Mouse (Mus musculus) heart, embryonic 14.5 days (tissue): Measurements from ENCODE around the gene Dcst1. TPM values are rescaled to one million over a fixed set of nuclear protein-coding genes. Genes with fewer than 3 reads are reported as not detected.
A peak's percentile ranks its signal among the peaks of the same experiment; 100 is the strongest.

Source experiments
- ATAC-seq: fragments of 200-750 bp; cut with Nextera tagmentation; 2 replicates; pipeline ENCODE4 v1.8.0; 2017; ENCODE audit warnings: low read depth, moderate TSS enrichment; ENCODE audit not compliant: insufficient number of reproducible peaks, insufficient read depth, low FRiP score
- H3K27ac ChIP-seq, 2 experiments: fragments of 200-500 bp in 1 of 2; fragments of 300-500 bp in 1 of 2; sonication (generic) in 1 of 2; replicated peaks in 1 of 2; 2 replicates each; pipeline ENCODE4 v1.5.1; 2012 to 2014; ENCODE audit warnings: low read depth in 2 of 2, low read length in 2 of 2, control low read depth in 1 of 2, mild to moderate bottlenecking in 1 of 2, mixed read lengths in 1 of 2; ENCODE audit not compliant: control insufficient read depth in 1 of 2, insufficient read depth in 1 of 2
- H3K27me3 ChIP-seq: fragments of 300-500 bp; sonication (generic); 2 replicates; pipeline ENCODE4 v1.6.1; 2014; ENCODE audit warnings: mild to moderate bottlenecking, low read length, control low read depth; ENCODE audit not compliant: control insufficient read depth, insufficient read depth
- H3K36me3 ChIP-seq: fragments of 300-500 bp; sonication (generic); 2 replicates; pipeline ENCODE4 v1.6.1; 2014; ENCODE audit warnings: mild to moderate bottlenecking, control low read depth, low read length, mixed read lengths; ENCODE audit not compliant: control insufficient read depth, insufficient read depth
- H3K4me1 ChIP-seq, 2 experiments: fragments of 200-500 bp in 1 of 2; fragments of 300-500 bp in 1 of 2; sonication (generic) in 1 of 2; 2 replicates each; pipeline ENCODE4 v1.6.1; 2012 to 2014; ENCODE audit warnings: low read length in 2 of 2, control low read depth in 1 of 2, mixed read lengths in 1 of 2; ENCODE audit not compliant: control insufficient read depth in 2 of 2, insufficient read depth in 2 of 2
- H3K4me2 ChIP-seq: fragments of 300-500 bp; sonication (generic); 2 replicates; pipeline ENCODE4 v1.6.1; 2014; ENCODE audit warnings: mild to moderate bottlenecking, low read length
- H3K4me3 ChIP-seq, 2 experiments: fragments of 200-500 bp in 1 of 2; fragments of 300-500 bp in 1 of 2; sonication (generic) in 1 of 2; 2 replicates each; pipeline ENCODE4 v1.5.1; 2012 to 2014; ENCODE audit warnings: low read length in 2 of 2, mild to moderate bottlenecking in 2 of 2, control low read depth in 1 of 2, low read depth in 1 of 2, moderate library complexity in 1 of 2; ENCODE audit not compliant: control insufficient read depth in 1 of 2, insufficient read depth in 1 of 2
- H3K9ac ChIP-seq: fragments of 300-500 bp; sonication (generic); 2 replicates; pipeline ENCODE4 v1.6.1; 2014; ENCODE audit warnings: mild to moderate bottlenecking, low read length
- H3K9me3 ChIP-seq: fragments of 300-500 bp; sonication (generic); 2 replicates; pipeline ENCODE4 v1.6.1; 2016; ENCODE audit warnings: low read length, control low read depth; ENCODE audit not compliant: control insufficient read depth
- WGBS: fragments of 180-500 bp; shearing (Covaris S2); extraction: QIAGEN DNeasy Blood & Tissue Kit; methylation state at CpG from one replicate; pipeline ENCODE4 v1.1.7; 2014; 5-methylcytosine and 5-hydroxymethylcytosine counted together
- polyA plus RNA-seq: library from polyadenylated mRNA; unstranded; fragments of >200 nt; fragmentation: Nextera tagmentation; extraction: Ambion mirVana; gene quantifications from 2 replicates; pipeline ENCODE4 v1.2.1, GENCODE M21; 2014

Dcst1 gene
- polyA plus RNA-seq, 1 experiment from 2014 or later, result 0.18 TPM

GRCm38 (mm10) chr3:89356029-89356428 lies 9.0 kb downstream of the Dcst1 start:
- H3K27ac ChIP-seq, result no peak overlapping the region

GRCm38 (mm10) chr3:89355512-89355902 lies 9.5 kb downstream of the Dcst1 start:
- ATAC-seq, result no peak

More at GRCm38 (mm10) chr3:89356029-89356428, 9.0 kb downstream of the Dcst1 start:
- WGBS, result 49% methylated on average over 9 of the region's 9 CpGs
- no peaks in the 10 kb centered on the region; a peak in 1 of 4 replicates for H3K4me1 ChIP-seq
- H3K36me3 ChIP-seq, result no peaks in the 10 kb centered on the region
- no peak overlapping the region for H3K9ac ChIP-seq
- ATAC-seq, result no peak
- H3K4me3 ChIP-seq, result no peak overlapping the region
- H3K9me3 ChIP-seq, result no peaks in the 10 kb centered on the region
- H3K4me2 ChIP-seq, result no peak overlapping the region
- H3K27me3 ChIP-seq, result peaks cover 28% of the 10 kb centered on the region

GRCm38 (mm10) chr3:89354816-89355511 lies 10.1 kb downstream of the Dcst1 start:
- ATAC-seq, result peak; percentile 42; the same call in 1 of the 2 replicates
- Histone ChIP-seq H3K4me3 (no peak overlapping the region), H3K4me2 (no peak overlapping the region), H3K36me3 (no peaks in the 10 kb centered on the region), H3K9me3 (no peaks in the 10 kb centered on the region), H3K27ac (no peak overlapping the region), H3K4me1 (peaks cover 3 to 7% of the 10 kb centered on the region in 2 experiments; a peak in 2 of 4 replicates), H3K27me3 (peaks cover 33% of the 10 kb centered on the region), H3K9ac (no peak overlapping the region)
- 14% methylated on average over 5 of the region's 5 CpGs for WGBS

More at GRCm38 (mm10) chr3:89355512-89355902, 9.5 kb downstream of the Dcst1 start:
- H3K4me2 ChIP-seq, result no peak overlapping the region
- peaks cover 0 to 1% of the 10 kb centered on the region in 2 experiments; a peak in 2 of 4 replicates for H3K4me1 ChIP-seq
- H3K27ac ChIP-seq, result no peak overlapping the region
- 79% methylated on average over 6 of the region's 6 CpGs for WGBS
- H3K36me3 ChIP-seq, result no peaks in the 10 kb centered on the region
- H3K9me3 ChIP-seq, result no peaks in the 10 kb centered on the region
- peaks cover 31% of the 10 kb centered on the region for H3K27me3 ChIP-seq
- H3K4me3 ChIP-seq, result no peak overlapping the region
- H3K9ac ChIP-seq, result no peak overlapping the region

GRCm38 (mm10) chr3:89351271-89351670 lies 13.8 kb downstream of the Dcst1 start:
- no peak overlapping the region for H3K4me2 ChIP-seq
- H3K4me1 ChIP-seq, result peaks cover 5 to 16% of the 10 kb centered on the region in 2 experiments; a peak in 2 of 4 replicates
- H3K27ac ChIP-seq, result no peak overlapping the region
- ATAC-seq, result no peak
- H3K4me3 ChIP-seq, result no peak overlapping the region
- no peaks in the 10 kb centered on the region for H3K9me3 ChIP-seq
- WGBS, result 73% methylated on average over 5 of the region's 5 CpGs
- H3K36me3 ChIP-seq, result no peaks in the 10 kb centered on the region
- peaks cover 37% of the 10 kb centered on the region for H3K27me3 ChIP-seq
- H3K9ac ChIP-seq, result no peak overlapping the region

- H3K4me3 ChIP-seq, result peak within 1 kb of the TSS; percentile 64 to 72
- peak; percentile 83 for ATAC-seq
- 0 out of 2 replicates have a peak, but pooled peaks cover 6% of the 10 kb centered on the region for H3K36me3 ChIP-seq
- WGBS, result under 1% methylated on average over 59 of the region's 59 CpGs
- peaks cover 32% of the 10 kb centered on the region for H3K27me3 ChIP-seq
- H3K4me2 ChIP-seq, result peak within 1 kb of the TSS; percentile 93
- peak within 1 kb of the TSS; percentile 71 for H3K9ac ChIP-seq
- H3K9me3 ChIP-seq, result no peaks in the 10 kb centered on the region
- peaks cover 5 to 16% of the 10 kb centered on the region in 2 experiments; a peak in 2 of 4 replicates for H3K4me1 ChIP-seq
- H3K27ac ChIP-seq, result peak within 1 kb of the TSS; percentile 50 to 68
These were observed 15.1 kb downstream of the Dcst1 start, which contains the start of gene Adam15 for GRCm38 (mm10) chr3:89349869-89350501. Adam15 (minus strand) TSS chr3:89349996.

GRCm38 (mm10) chr3:89348911-89349868 lies 15.9 kb downstream of the Dcst1 start:
- Histone ChIP-seq H3K36me3 (peaks cover 13% of the 10 kb centered on the region; the same call in 1 of the 2 replicates), H3K27me3 (peaks cover 32% of the 10 kb centered on the region), H3K27ac (peak overlapping the region; percentile 50 to 68), H3K4me2 (peak overlapping the region; percentile 93), H3K4me1 (peaks cover 5 to 16% of the 10 kb centered on the region in 2 experiments; a peak in 2 of 4 replicates), H3K9ac (peak overlapping the region; percentile 71), H3K4me3 (peak overlapping the region; percentile 64 to 72), H3K9me3 (no peaks in the 10 kb centered on the region)
- WGBS, result 1% methylated on average over 38 of the region's 38 CpGs
- ATAC-seq, result peak; percentile 40; the same call in 1 of the 2 replicates

GRCm38 (mm10) chr3:89347916-89348315 lies 17.1 kb downstream of the Dcst1 start:
- Histone ChIP-seq H3K27me3 (peaks cover 24% of the 10 kb centered on the region), H3K4me3 (peak overlapping the region; percentile 1 to 64; a peak in 1 of 4 replicates), H3K36me3 (peaks cover 24% of the 10 kb centered on the region), H3K4me1 (peaks cover 5 to 16% of the 10 kb centered on the region in 2 experiments; a peak in 2 of 4 replicates), H3K4me2 (peak overlapping the region; percentile 93), H3K9me3 (no peaks in the 10 kb centered on the region), H3K27ac (peak overlapping the region; percentile 51 to 68), H3K9ac (no peak overlapping the region)
- WGBS, result 52% methylated on average over 1 of the region's 1 CpGs
- ATAC-seq, result 0 out of 2 replicates have a peak, but pooled peaks have one; percentile 19
